Mouse (Mus musculus): ENCODE measurements around the gene Acvr1.

Acvr1 gene

DNA sequence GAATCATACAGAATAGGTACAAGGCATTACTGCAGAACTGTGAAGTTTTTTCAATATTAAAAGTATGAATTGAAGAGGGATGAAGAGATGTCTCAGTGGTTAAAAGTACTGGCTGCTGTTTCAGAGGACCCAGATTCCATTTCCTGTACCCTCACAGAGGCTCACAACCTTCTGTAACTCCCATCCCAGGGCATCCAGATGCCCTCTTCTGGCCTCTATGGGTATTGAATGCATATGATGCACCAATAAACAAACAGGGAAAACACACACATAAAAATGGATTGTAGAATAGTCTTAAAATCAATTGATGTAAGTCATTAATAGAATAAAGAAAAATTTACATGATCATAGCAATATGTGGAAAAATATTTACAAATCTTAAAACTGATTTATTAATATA lies 151.9 kb downstream of the Acvr1 start:
- peak; percentile 28 for DNase-seq (ENCODE audit: low read depth, low spot score)

GRCm38 (mm10) chr2:58408926-58409634 lies 157.9 kb downstream of the Acvr1 start:
- DNase-seq (ENCODE audit: low read depth, low spot score), result peak; percentile 60

GRCm38 (mm10) chr2:58403481-58403880 lies 163.5 kb downstream of the Acvr1 start:
- DNase-seq (ENCODE audit: low read depth, low spot score), result no peak

GRCm38 (mm10) chr2:58388601-58389000 lies 178.4 kb downstream of the Acvr1 start:
- no peak for DNase-seq (ENCODE audit: low read depth, low spot score)

DNA sequence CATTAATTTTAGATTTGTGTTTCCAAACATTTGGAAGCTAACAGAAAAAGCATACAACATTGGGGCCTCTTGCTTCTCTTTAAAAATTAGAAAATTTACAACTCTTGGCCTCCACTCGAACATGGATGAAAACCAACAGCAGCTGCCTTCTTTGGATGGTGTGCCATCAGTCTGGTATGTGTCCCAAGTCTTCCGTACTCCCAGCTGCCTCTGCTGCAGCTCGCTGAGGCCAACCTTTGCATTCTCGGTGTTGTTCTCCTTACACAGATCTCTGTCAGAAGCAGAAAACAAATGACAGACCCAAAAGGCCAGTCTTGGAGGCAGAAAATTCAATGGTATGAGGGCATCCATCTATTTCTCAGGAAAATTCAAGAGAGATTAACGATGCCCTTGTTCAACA lies 186.9 kb downstream of the Acvr1 start:
- DNase-seq (ENCODE audit: low read depth, low spot score), result no peak

- no peak for DNase-seq (ENCODE audit: low read depth, low spot score)
Observed at GRCm38 (mm10) chr2:58379475-58379874, 187.5 kb downstream of the Acvr1 start.

DNA sequence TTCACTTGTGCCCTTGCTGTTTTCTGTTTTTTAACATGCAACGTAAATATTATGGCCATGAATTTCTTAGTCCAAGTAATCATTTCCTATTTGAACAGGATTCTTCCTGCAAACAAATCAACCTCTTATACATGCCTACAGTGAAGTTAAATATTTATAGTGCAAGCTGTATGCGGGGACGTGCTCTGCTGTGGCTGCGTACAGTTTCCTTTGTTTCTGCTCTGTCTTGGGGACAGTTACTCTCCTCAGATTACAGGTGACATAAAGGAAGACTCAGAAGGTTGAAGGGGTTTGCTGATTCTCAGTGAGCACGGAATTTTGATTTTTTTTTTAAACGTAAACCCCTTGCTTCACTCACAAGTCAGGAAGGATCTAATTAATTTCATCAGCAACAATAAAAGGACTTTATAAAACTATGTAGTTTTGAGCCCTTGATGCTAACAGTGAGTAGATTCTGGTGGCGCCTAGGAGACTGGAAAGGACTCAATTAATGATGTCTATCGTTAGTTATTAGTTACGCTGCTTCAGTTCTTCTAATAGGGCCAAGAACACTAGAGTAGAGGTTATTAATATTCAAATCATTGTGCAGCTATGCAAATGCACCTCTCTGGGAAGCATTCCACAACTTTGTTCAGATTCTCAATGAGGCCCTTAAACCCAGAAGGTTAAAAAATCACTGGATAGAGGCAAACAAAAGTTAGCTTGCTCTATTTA lies 189.4 kb downstream of the Acvr1 start:
- DNase-seq (ENCODE audit: low read depth, low spot score), result no peak

GRCm38 (mm10) chr2:58366196-58366595 lies 200.8 kb downstream of the Acvr1 start:
- DNase-seq (ENCODE audit: low read depth, low spot score), result no peak

DNA sequence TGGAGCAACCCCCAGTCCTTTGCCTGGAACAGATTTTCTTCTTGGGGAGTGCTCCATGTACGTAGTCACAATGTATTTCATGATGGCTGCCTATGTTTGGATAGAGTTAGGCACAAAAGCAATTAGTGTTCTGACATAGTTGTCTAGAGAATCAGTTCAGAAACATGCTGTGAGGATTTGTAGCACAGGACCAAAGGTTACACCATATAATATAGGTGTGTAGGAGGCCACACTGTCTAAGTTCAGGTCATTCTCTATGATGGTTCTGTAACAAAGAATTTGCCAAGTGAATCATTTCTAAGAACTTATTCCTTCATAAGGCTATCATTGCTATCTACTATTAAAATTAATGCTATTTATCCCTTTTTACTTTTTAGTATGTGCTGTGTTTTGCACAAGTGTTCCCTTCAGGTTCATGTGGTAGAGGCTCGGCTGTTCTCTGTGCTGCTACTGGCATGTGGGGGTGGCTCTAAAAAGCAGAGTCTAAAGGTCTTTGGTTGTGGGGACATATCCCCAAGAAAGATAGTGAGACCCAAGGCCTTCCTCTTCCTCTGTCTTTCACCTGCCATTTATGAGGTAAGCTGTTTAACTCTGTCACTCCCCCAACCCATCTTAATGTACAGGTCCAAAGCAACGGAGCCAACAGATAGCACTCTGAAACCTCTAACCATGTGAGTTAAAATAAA lies 205.5 kb downstream of the Acvr1 start:
- DNase-seq (ENCODE audit: low read depth, low spot score), result no peak

DNA sequence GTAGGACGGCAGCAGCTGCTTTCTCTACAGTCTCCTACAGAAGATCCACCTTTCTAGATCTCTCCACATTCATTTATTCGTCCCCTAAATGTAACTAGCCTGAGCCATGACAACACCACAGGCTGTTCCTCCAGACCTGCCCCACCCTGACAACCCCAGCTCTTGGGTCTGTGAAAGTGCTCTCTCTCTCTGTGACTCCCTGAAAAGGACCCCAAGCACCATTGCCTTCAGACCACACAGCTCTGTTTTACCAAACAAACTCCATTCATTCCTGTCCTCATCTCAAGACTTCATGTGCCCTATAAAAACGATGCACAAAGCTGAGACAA lies 208.9 kb downstream of the Acvr1 start:
- DNase-seq (ENCODE audit: low read depth, low spot score), result no peak

DNA sequence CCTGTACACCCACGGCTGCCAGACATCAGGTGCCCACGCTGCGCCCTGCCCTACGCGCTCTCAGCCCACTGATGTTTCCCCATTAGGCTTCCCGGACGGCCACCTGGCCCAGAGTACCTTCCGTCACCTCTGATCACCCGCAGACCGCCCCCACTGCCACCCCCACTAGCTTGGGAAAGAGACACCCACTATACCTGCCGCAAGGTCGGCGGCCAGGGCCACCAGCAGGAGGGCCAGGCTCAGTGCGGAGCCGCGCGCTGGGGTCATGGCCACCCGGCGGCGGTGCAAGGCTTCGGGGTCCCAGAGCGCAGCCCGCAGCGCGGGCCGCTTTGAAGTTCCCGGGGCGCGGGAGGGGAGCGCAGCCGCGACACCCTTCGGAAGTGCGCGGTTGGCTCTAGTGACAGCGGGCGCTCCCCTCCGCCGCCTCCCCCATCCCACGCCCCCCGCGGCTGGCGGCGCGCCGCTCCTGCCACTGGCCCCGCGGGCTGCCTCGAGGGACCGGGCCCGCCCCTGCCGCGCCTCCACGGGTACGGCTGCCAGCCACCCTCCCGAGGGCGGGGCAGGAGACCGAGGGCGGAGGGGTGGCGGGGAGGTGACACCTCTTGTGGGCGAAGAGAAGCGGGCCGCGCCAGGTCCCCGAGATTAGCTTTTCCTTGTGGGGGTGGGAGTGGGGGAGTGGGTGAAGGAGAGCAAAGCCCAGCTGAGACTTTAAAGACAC lies 209.4 kb downstream of the Acvr1 start, which contains the start of gene Acvr1c:
Acvr1c (minus strand) TSS at position 482 of the 718 bp plus-strand sequence.
- DNase-seq (ENCODE audit: low read depth, low spot score), result no peak

- no peak for DNase-seq (ENCODE audit: low read depth, low spot score)
Observed at GRCm38 (mm10) chr2:58357068-58357413, 209.9 kb downstream of the Acvr1 start.

GRCm38 (mm10) chr2:58354389-58354788 lies 212.6 kb downstream of the Acvr1 start:
- no peak for DNase-seq (ENCODE audit: low read depth, low spot score)

DNA sequence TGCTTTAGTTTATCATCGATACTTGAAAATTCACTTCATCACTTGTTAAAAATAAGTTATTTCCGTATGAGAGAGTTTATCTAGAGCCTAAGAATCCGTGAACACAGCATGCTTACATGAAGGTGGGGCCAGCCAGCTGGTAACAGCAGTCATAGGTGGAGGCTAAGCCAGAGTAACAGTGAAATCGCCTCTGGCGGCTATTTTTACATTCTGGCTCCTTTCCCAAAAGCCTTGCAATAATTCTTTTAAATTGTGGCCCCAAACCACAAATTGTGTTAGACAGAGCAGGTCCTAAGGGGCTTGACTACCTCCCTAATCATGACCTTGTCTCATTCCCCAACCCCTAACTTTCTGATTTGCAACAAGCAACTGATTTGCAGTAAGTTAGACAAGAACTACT lies 214.1 kb downstream of the Acvr1 start:
- peak; percentile 9 for DNase-seq (ENCODE audit: low read depth, low spot score)

- peak; percentile 3 for DNase-seq (ENCODE audit: low read depth, low spot score)
Observed at GRCm38 (mm10) chr2:58350657-58351056, 216.3 kb downstream of the Acvr1 start.

Measured in 3T3-L1 (cell line).